Mouse (Mus musculus): ENCODE measurements around the gene Limd2. TPM values are rescaled to one million over a fixed set of nuclear protein-coding genes. Genes with fewer than 3 reads are reported as not detected.
A peak's percentile ranks its signal among the peaks of the same experiment; 100 is the strongest.

The Limd2 gene
- polyA plus RNA-seq, 1 experiment from 2014 or later = 112 TPM

DNA sequence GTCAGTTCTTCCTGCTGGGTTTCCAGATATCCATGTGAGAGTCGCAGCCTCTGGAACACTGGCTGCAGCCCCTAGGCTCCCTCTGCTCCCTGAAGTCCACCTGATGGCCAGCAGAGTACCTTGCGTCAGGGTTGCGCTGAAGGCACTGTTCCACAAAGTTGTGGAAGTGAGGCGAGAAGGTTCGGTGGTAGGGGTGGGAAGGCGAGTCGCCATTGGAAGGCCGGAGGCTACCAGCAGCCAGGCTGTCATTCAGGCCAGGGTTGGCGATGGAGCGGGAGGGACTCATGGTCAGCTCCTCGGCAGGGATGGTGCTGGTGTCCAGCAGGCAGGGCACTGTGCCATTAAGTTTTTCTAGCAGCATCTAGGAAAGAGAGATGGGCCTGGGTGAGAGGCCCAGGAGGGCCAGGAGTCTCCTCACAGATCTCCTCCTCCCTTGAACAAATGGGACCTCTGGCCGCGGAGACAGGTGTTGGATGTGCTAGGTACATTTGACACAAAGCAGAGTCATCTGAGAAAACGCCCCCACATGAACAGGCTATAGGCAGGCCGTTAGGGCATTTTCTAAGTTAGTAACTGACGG lies 4.0 kb upstream of the Limd2 start:
- no peak overlapping the region for H3K4me3 ChIP-seq
- WGBS (ENCODE audit: insufficient replicate concordance) = 83% methylated on average over 16 of the region's 16 CpGs
- no peaks in the 10 kb centered on the region for H3K9me3 ChIP-seq (replicated peaks)
- H3K4me1 ChIP-seq = peaks cover 14% of the 10 kb centered on the region
- H3K27me3 ChIP-seq (replicated peaks) = peaks cover 20% of the 10 kb centered on the region
- no peak overlapping the region; the same call in 1 of the 2 replicates for H3K4me2 ChIP-seq
- ATAC-seq = no peak
- peaks cover 40% of the 10 kb centered on the region for H3K36me3 ChIP-seq
- H3K27ac ChIP-seq = no peak overlapping the region
- no peak overlapping the region for H3K9ac ChIP-seq

DNA sequence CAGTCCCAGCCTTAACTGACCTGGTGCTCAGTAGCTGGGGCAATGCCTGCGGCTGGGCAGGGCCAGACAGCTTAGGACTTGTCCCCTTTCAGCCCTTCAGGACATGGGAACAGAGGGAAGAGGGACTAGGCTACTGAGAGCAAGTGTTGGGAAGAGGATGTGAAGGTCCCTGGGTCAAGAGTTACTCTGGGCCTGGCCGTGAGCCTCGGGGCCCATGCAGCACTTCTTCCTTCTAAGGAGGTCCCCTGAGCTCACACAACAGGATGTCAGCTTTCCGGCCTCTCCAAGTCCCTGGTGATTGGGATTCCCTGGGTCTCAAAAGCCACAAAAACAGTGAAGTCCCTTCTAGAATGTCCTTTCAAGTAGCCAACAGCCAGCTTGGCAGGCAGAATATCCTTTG lies 2.9 kb upstream of the Limd2 start:
- H3K36me3 ChIP-seq = peaks cover 38% of the 10 kb centered on the region
- no peak overlapping the region for H3K4me2 ChIP-seq
- peaks cover 32% of the 10 kb centered on the region for H3K27me3 ChIP-seq (replicated peaks)
- no peak overlapping the region for H3K9ac ChIP-seq
- H3K27ac ChIP-seq = peak overlapping the region; percentile 22; the same call in 1 of the 2 replicates
- no peak for ATAC-seq
- H3K4me3 ChIP-seq = no peak overlapping the region
- peaks cover 25% of the 10 kb centered on the region for H3K4me1 ChIP-seq
- WGBS (ENCODE audit: insufficient replicate concordance) = 64% methylated on average over 4 of the region's 4 CpGs
- no peaks in the 10 kb centered on the region for H3K9me3 ChIP-seq (replicated peaks)

DNA sequence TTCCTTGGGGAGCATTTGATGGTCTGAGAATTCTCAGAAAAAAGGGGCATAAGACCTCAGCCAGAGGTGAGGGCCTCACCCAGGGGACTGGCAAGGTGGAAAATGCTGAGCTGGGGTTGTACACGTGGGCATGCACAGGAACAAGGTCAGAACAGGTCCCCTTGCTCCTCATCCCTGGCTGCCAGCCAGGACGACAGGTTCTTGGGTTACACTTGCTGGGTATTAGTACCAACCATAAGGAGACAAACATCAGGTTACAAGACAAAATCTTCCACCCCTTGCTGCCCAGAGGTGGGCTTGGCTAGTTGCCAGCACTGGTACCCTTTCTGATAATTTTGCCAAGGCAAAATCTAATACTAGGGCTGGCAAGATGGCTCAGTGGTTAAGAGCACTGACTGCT lies 1.6 kb upstream of the Limd2 start:
- no peak overlapping the region for H3K27ac ChIP-seq
- H3K4me1 ChIP-seq = peaks cover 30% of the 10 kb centered on the region
- ATAC-seq = no peak
- no peak overlapping the region for H3K9ac ChIP-seq
- H3K4me2 ChIP-seq = no peak overlapping the region
- H3K27me3 ChIP-seq (replicated peaks) = peaks cover 37% of the 10 kb centered on the region
- 71% methylated on average over 2 of the region's 2 CpGs for WGBS (ENCODE audit: insufficient replicate concordance)
- H3K36me3 ChIP-seq = peaks cover 39% of the 10 kb centered on the region
- no peaks in the 10 kb centered on the region for H3K9me3 ChIP-seq (replicated peaks)
- no peak overlapping the region for H3K4me3 ChIP-seq

DNA sequence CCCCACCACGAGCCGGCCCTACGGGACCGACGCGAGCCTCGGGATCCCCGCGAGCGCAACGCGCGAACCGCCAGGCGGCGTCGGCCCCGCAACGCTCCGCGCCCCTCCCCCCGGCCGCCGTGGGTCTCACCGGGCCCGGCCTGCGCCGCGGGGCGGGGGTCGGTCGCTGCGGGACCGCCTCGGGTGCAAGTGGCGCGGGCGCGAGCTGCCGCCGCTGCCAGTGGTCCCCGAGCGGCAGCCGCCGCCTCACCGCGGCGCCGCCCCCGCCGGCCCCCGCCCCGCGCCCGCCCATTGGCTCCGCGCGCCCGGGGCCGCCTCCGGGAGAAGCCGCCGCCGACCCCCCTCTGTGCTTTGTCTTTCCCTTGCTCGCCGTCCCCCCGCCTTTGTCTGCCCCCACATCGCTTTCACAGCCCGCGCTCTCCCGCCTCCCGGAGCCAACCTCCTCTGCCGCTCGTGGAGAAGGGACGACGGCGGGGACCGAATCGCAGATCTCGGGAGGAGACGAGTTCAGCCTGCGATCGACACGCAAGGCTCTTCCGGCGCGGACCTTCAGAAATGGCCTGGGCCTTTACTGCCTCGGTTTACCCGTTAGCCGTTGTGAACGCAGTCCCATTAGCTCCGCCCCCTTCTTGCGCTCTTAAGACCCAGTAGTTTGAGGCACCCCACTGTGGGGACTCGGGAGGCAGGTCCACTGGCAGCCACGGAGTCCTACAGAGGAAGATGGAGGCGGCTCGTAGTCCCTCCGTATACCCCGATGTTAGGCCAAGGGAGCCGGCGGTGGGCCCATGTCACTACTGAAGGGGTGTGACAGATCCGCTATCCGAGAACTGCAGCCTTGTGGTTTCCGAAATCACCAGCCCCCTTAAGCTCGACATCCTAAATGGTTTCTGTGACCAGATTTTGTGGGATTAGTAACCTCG lies 479 bp downstream of the Limd2 start:
- peaks cover 39% of the 10 kb centered on the region for H3K4me1 ChIP-seq
- peak overlapping the region; percentile 99 for H3K4me2 ChIP-seq
- peaks cover 37% of the 10 kb centered on the region for H3K27me3 ChIP-seq (replicated peaks)
- peak; percentile 49 for ATAC-seq
- no peaks in the 10 kb centered on the region for H3K9me3 ChIP-seq (replicated peaks)
- peak overlapping the region; percentile 82 for H3K27ac ChIP-seq
- peaks cover 40% of the 10 kb centered on the region for H3K36me3 ChIP-seq
- H3K4me3 ChIP-seq = peak overlapping the region; percentile 74
- H3K9ac ChIP-seq = peak overlapping the region; percentile 81
- under 1% methylated on average over 93 of the region's 106 CpGs for WGBS (ENCODE audit: insufficient replicate concordance)

DNA sequence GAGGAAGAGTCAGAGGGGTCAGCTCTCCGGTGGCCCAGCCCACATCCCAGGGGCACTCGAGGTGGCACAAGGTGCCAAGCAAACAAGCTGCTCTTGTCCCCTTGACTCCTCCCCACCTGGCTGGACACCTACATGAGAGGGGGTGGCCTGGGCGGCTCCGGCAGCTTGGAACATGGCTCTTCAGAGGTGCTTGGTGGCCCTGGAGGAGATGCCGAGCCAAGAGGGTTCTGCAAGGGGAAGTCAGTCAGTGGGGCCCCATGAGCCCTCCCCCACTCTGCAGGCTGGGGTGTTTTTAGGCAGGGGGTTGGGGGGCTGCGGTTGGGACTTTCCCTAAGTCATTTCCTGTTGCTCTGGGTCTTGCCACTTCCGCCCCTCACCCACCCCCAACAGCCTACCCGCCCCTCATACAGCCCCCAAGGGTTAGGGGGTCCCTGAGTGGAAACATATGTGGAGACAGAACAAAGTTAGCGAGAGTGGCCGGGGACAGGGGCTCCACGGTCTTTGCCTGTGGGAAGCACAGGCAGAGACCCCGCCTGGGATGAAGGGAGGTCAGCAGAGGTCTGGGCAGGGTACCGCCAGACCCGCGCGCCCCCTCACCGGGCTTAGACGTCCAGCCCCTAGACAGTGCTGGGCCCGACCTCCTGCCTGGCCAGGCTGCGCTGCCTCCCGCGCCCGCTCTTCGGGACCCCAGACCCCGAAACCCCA lies 1.3 kb downstream of the Limd2 start:
- Histone ChIP-seq H3K9me3 (replicated peaks) (no peaks in the 10 kb centered on the region), H3K4me2 (peak overlapping the region; percentile 99), H3K4me3 (peak overlapping the region; percentile 74), H3K27me3 (replicated peaks) (peaks cover 37% of the 10 kb centered on the region), H3K36me3 (peaks cover 41% of the 10 kb centered on the region), H3K9ac (peak overlapping the region; percentile 81), H3K4me1 (peaks cover 41% of the 10 kb centered on the region), H3K27ac (peak overlapping the region; percentile 82)
- WGBS (ENCODE audit: insufficient replicate concordance) = under 1% methylated on average over 25 of the region's 25 CpGs
- peak; percentile 47 for ATAC-seq

DNA sequence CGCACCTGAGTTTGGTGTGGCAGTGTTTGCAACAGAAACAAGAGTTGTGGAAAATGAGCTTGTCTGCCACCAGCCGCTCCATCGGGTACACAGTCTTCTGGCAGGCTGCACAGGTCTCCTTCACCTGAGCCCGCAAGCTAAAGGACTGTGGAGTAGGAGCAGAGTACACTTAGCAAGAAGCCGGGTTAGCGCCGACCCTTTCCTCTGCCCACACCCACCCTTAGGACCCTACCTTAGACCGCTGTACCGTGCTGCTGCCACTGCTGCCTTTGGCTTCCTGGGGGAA lies 1.8 kb downstream of the Limd2 start:
- Histone ChIP-seq H3K36me3 (peaks cover 42% of the 10 kb centered on the region), H3K9me3 (replicated peaks) (no peaks in the 10 kb centered on the region), H3K4me2 (peak overlapping the region; percentile 99), H3K4me1 (peaks cover 45% of the 10 kb centered on the region), H3K27ac (peak overlapping the region; percentile 82), H3K27me3 (replicated peaks) (peaks cover 37% of the 10 kb centered on the region), H3K9ac (peak overlapping the region; percentile 81), H3K4me3 (peak overlapping the region; percentile 74)
- peak; percentile 16; the same call in 1 of the 2 replicates for ATAC-seq
- 20% methylated on average over 9 of the region's 9 CpGs for WGBS (ENCODE audit: insufficient replicate concordance)

DNA sequence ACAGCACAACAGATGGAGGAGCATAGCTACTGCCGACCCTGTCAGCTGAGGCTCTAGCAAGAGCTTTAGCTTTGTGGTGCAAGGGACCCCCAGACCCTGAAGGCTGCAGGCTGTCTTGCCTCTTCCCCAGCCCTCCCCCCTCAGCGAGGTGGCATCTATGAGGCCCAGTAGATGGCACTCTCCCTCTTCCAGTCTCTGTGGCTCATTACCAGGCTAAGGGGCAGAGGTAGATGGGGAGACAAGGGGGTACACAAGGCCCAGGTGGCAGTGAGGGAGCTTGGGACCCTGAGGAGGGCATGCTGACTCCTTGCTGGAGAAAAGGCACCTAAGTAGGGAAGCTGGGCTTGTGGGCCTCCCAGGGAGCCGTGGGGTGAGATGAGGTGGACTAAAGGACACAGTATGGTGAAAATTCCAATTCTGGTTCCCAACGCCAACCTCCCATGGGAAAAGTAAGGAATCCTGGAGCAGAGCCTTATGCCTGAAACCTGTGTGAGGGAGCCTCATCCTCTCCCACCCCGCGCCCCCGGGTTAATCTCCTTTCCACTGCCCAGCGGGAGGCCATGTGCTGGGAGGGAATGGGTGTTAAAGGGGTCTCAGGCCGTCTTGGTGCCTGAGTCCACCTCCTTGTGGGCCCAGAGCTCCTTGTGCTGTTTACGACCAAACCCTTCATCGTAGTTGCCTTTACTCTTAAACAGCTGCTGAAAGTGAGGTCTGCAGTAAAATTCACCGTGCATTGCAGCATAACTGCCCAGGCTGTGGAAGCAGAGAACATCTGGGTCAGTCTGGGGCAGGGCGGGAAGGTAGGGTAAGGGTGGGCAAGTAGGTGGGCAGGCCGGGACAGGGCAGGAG lies 2.4 kb downstream of the Limd2 start:
- peak overlapping the region; percentile 74 for H3K4me3 ChIP-seq
- peaks cover 45% of the 10 kb centered on the region for H3K4me1 ChIP-seq
- peaks cover 37% of the 10 kb centered on the region for H3K27me3 ChIP-seq (replicated peaks)
- WGBS (ENCODE audit: insufficient replicate concordance) = 41% methylated on average over 14 of the region's 14 CpGs
- no peak for ATAC-seq
- H3K9ac ChIP-seq = peak overlapping the region; percentile 81; the same call in 1 of the 2 replicates
- peaks cover 38% of the 10 kb centered on the region for H3K36me3 ChIP-seq
- peak overlapping the region; percentile 82; the same call in 1 of the 2 replicates for H3K27ac ChIP-seq
- no peaks in the 10 kb centered on the region for H3K9me3 ChIP-seq (replicated peaks)
- H3K4me2 ChIP-seq = peak overlapping the region; percentile 99

DNA sequence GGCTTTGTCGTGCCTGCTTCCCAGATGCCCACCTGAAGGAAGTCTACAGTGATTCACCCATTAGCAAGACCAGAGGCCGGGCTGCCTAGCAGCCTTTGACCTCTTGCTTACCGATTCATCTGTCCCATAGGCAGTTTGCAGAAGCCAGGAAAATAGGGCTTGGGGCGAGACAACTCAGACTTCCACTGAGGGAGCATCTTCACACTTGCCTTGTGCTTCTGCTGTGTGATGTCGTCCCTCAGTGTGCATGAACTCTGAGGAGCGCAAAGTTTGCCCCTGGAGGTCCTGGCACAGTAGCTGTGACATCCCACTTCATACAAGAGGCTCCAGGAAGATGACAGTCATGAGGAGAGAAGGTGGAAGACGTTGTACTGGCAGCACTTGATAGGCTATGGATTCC lies 3.5 kb downstream of the Limd2 start:
- H3K27me3 ChIP-seq (replicated peaks) = peaks cover 37% of the 10 kb centered on the region
- no peak overlapping the region for H3K4me3 ChIP-seq
- H3K9ac ChIP-seq = no peak overlapping the region
- no peak overlapping the region for H3K4me2 ChIP-seq
- no peak overlapping the region for H3K27ac ChIP-seq
- 65% methylated on average over 7 of the region's 7 CpGs for WGBS (ENCODE audit: insufficient replicate concordance)
- no peaks in the 10 kb centered on the region for H3K9me3 ChIP-seq (replicated peaks)
- peaks cover 42% of the 10 kb centered on the region for H3K36me3 ChIP-seq
- ATAC-seq = no peak
- peaks cover 45% of the 10 kb centered on the region for H3K4me1 ChIP-seq

DNA sequence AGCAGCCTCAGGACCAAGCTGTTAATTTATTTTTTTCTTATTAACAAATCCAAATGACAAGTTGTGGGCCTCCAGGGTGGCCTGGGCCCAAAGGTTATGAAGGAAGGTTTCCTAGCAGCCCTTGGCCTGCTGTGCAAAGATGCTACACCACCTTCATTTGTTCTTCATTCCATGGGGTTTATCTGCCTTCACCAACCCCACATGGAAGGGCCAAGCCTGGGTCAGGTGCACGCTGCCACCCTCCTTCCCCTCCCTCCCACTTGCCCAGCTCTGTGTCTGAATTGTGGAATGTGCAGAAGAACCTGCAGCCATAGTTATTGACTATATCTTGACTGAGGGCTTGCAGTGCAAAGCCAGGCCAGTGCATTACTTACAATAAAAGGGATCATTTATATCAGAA lies 4.4 kb downstream of the Limd2 start:
- Histone ChIP-seq H3K9me3 (replicated peaks) (no peaks in the 10 kb centered on the region), H3K4me1 (peaks cover 43% of the 10 kb centered on the region), H3K27ac (no peak overlapping the region), H3K4me3 (no peak overlapping the region), H3K36me3 (peaks cover 51% of the 10 kb centered on the region), H3K9ac (no peak overlapping the region), H3K4me2 (no peak overlapping the region), H3K27me3 (replicated peaks) (peaks cover 30% of the 10 kb centered on the region)
- no peak for ATAC-seq
- 48% methylated on average over 1 of the region's 1 CpGs for WGBS (ENCODE audit: insufficient replicate concordance)

DNA sequence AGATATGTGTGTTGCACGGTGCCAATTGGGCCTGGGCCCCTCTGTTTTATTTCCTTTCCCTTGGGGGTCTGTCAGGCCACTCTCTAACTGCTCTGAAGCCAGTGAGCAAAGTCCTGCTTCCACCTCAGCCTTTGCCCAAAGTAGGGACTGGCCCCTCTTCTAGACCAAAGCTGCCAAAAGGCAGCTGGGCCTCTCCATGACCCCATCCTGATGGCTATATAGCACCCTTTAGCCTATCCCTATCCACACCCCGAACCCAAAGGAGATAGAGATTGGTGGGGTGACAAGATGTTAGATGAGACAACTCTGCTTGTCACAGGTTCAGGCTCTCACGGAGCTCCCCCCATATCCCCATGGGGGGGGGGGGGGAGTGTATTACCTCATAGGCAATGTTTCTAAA lies 4.9 kb downstream of the Limd2 start:
- Histone ChIP-seq H3K27ac (no peak overlapping the region), H3K4me3 (no peak overlapping the region), H3K4me1 (peaks cover 38% of the 10 kb centered on the region), H3K4me2 (no peak overlapping the region), H3K36me3 (peaks cover 56% of the 10 kb centered on the region), H3K27me3 (replicated peaks) (peaks cover 25% of the 10 kb centered on the region), H3K9ac (no peak overlapping the region), H3K9me3 (replicated peaks) (no peaks in the 10 kb centered on the region)
- 58% methylated on average over 3 of the region's 3 CpGs for WGBS (ENCODE audit: insufficient replicate concordance)
- no peak for ATAC-seq

DNA sequence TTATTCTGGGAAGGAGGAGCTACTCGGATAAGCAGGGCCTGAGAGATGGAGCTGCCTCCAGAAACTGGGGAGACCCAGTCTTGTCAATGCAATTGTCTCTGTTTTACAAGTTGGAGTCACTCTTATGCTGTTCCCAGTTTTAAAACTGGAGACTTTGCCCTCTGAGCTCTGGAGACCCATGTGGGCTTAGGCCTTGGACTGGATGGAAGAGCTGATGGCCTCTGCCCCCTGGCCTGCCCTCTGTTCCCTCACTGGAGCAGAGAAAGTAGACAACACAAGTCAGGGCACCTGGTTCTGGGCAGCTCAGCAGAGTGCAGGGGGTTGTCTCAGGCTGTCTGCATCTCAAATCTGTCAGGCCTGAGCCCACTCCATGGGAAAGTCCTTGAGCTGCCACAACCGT lies 5.9 kb downstream of the Limd2 start:
- H3K27ac ChIP-seq = 0 out of 2 replicates have a peak overlapping the region, but pooled peaks have one; percentile 33
- H3K9me3 ChIP-seq (replicated peaks) = no peaks in the 10 kb centered on the region
- H3K27me3 ChIP-seq (replicated peaks) = peaks cover 17% of the 10 kb centered on the region
- 64% methylated on average over 2 of the region's 2 CpGs for WGBS (ENCODE audit: insufficient replicate concordance)
- no peak; the same call in 1 of the 2 replicates for ATAC-seq
- no peak overlapping the region for H3K4me2 ChIP-seq
- peaks cover 32% of the 10 kb centered on the region for H3K4me1 ChIP-seq
- no peak overlapping the region for H3K4me3 ChIP-seq
- no peak overlapping the region for H3K9ac ChIP-seq
- H3K36me3 ChIP-seq = peaks cover 65% of the 10 kb centered on the region

Measured in liver, embryonic 12.5 days (tissue).